Mouse (Mus musculus): ENCODE data around the gene Hcfc2. TPM values are rescaled to one million over a fixed set of nuclear protein-coding genes. Genes with fewer than 3 reads are reported as not detected.

Hcfc2 gene
- polyA plus RNA-seq, 1 experiment from 2014 or later, result 19.2 TPM

GRCm38 (mm10) chr10:82744296-82744695 is 48.3 kb downstream of the Hcfc2 start:
- Histone ChIP-seq H3K9me3 (ENCODE audit: control insufficient read depth, low read length) (no peaks in the 10 kb centered on the region), H3K4me2 (replicated peaks; ENCODE audit: low read depth) (no peak overlapping the region), H3K4me3 (ENCODE audit: low read depth, low read length) (no peak overlapping the region), H3K27me3 (ENCODE audit: control insufficient read depth, insufficient read depth, low read length) (no peaks in the 10 kb centered on the region), H3K27ac (replicated peaks) (no peak overlapping the region), H3K36me3 (ENCODE audit: control insufficient read depth, insufficient read depth, low read length) (peaks cover 20% of the 10 kb centered on the region), H3K4me1 (replicated peaks; ENCODE audit: control insufficient read depth, insufficient read depth) (no peaks in the 10 kb centered on the region), H3K9ac (ENCODE audit: low read length) (no peak overlapping the region)
- WGBS, result 87% methylated on average over 6 of the region's 6 CpGs
- no peak for ATAC-seq (ENCODE audit: low FRiP score, low TSS enrichment)
- DNase-seq (ENCODE audit: low spot score), result no peak
- TF ChIP-seq EP300 (optimal IDR thresholded peaks at IDR 0.05) (no peak), CTCF (IDR thresholded peaks at IDR 0.05; ENCODE audit: low read depth) (no peak)

DNA sequence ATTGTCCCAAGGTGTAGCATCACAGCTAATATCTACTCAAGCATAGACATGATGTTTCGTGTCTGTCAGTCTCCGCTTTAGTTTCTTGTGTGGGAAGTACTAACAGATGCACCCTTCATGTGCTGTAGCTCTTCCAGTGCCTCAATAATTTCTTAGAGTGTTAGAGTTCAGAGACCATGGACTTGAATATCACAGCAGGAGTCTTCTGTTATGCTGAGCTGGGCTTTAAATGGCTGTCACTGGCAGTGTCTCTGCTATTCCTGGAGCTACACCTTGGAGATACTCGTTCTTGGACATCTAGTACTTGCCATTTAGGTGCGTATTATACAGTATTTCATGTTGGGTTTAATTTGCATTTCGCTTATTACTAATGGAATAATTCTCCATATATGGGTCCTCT is 49.3 kb downstream of the Hcfc2 start:
- DNase-seq (ENCODE audit: low spot score) (no peak), ATAC-seq (ENCODE audit: low FRiP score, low TSS enrichment) (no peak)
- WGBS, result 93% methylated on average over 5 of the region's 5 CpGs
- H3K9ac ChIP-seq (ENCODE audit: low read length), result no peak overlapping the region
- H3K27me3 ChIP-seq (ENCODE audit: control insufficient read depth, insufficient read depth, low read length), result no peaks in the 10 kb centered on the region
- peaks cover 17% of the 10 kb centered on the region for H3K36me3 ChIP-seq (ENCODE audit: control insufficient read depth, insufficient read depth, low read length)
- no peak for TF ChIP-seq EP300 (optimal IDR thresholded peaks at IDR 0.05)
- TF ChIP-seq CTCF (IDR thresholded peaks at IDR 0.05; ENCODE audit: low read depth), result no peak
- H3K27ac ChIP-seq (replicated peaks), result no peak overlapping the region
- no peak overlapping the region for H3K4me2 ChIP-seq (replicated peaks; ENCODE audit: low read depth)
- H3K4me1 ChIP-seq (replicated peaks; ENCODE audit: control insufficient read depth, insufficient read depth), result no peaks in the 10 kb centered on the region
- H3K4me3 ChIP-seq (ENCODE audit: low read depth, low read length), result no peak overlapping the region
- H3K9me3 ChIP-seq (ENCODE audit: control insufficient read depth, low read length), result no peaks in the 10 kb centered on the region

DNA sequence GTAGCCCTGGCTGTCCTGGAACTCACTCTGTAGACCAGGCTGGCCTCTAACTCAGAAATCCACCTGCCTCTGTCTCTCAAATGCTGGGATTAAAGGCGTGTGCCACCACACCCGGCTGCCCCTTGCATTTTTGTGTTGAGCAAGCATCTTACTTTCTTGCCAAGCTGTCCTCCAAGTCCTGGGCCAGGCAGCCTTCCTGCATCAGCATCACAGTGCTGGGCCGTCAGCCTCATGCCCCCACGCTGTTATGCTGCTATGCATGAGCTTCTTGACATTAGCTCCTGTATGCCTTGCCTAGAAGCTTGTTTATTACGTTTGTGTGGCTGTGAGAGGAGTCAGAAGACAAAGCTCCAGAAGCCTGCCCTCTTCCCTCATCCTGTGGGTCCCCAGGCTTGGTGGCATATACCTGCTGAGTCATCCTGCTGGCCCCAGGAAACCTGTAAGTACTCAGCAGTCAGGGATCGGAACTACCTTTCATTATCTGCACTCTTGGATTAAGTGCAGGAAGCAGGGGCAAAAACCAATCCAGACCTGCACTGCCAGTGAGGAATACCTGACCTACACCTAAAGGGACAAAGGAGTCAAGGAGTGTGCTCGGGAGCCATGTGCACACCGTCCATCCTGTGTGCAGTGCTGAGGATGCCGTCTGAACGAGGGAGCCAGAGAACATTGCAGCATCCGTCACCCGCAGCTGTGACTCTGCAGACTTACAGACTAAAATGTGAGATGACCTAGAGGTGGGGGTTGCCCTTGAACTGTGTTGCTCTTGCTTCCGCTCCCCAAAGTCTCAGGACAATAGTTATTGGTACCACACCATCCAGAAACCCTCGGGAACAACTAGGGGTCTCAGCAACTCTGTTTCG is 51.3 kb downstream of the Hcfc2 start:
- Histone ChIP-seq H3K27ac (replicated peaks) (no peak overlapping the region), H3K9ac (ENCODE audit: low read length) (no peak overlapping the region), H3K4me3 (ENCODE audit: low read depth, low read length) (no peak overlapping the region), H3K4me2 (replicated peaks; ENCODE audit: low read depth) (no peak overlapping the region), H3K27me3 (ENCODE audit: control insufficient read depth, insufficient read depth, low read length) (no peaks in the 10 kb centered on the region), H3K4me1 (replicated peaks; ENCODE audit: control insufficient read depth, insufficient read depth) (no peaks in the 10 kb centered on the region), H3K36me3 (ENCODE audit: control insufficient read depth, insufficient read depth, low read length) (peaks cover 24% of the 10 kb centered on the region), H3K9me3 (ENCODE audit: control insufficient read depth, low read length) (no peaks in the 10 kb centered on the region)
- 82% methylated on average over 15 of the region's 15 CpGs for whole genome bisulfite sequencing
- DNase-seq (ENCODE audit: low spot score), result no peak
- TF ChIP-seq CTCF (IDR thresholded peaks at IDR 0.05; ENCODE audit: low read depth) (no peak), EP300 (optimal IDR thresholded peaks at IDR 0.05) (no peak)
- 0 out of 2 replicates have a peak, but pooled peaks have one; percentile 28 for ATAC-seq (ENCODE audit: low FRiP score, low TSS enrichment)

DNA sequence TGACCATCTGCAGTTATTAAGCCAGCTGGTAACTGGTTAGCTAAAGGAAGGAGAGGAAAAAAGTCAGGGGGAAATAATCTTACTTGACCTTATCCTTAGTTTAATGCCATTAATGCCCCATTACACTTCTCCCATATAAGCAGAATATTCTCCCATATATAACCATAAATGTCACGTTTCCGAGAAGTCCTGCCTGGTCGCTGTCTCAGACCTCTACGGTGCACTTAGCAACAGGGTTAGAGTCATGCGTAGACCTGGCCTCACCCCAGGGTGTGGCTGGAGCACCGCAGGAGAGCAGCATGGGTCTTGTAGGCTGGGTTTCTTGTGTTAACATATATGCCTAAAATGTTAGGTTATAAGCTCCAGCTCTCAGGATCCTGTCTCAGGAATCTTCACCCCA is 54.8 kb downstream of the Hcfc2 start:
- TF ChIP-seq CTCF (IDR thresholded peaks at IDR 0.05; ENCODE audit: low read depth) (no peak), EP300 (optimal IDR thresholded peaks at IDR 0.05) (no peak)
- no peak overlapping the region for H3K27ac ChIP-seq (replicated peaks)
- DNase-seq (ENCODE audit: low spot score) (no peak), ATAC-seq (ENCODE audit: low FRiP score, low TSS enrichment) (peak; percentile 40; the same call in 1 of the 2 replicates)
- H3K4me1 ChIP-seq (replicated peaks; ENCODE audit: control insufficient read depth, insufficient read depth), result no peaks in the 10 kb centered on the region
- no peaks in the 10 kb centered on the region for H3K9me3 ChIP-seq (ENCODE audit: control insufficient read depth, low read length)
- no peak overlapping the region for H3K4me2 ChIP-seq (replicated peaks; ENCODE audit: low read depth)
- H3K9ac ChIP-seq (ENCODE audit: low read length), result no peak overlapping the region
- H3K36me3 ChIP-seq (ENCODE audit: control insufficient read depth, insufficient read depth, low read length), result peaks cover 30% of the 10 kb centered on the region
- H3K4me3 ChIP-seq (ENCODE audit: low read depth, low read length), result no peak overlapping the region
- no peaks in the 10 kb centered on the region for H3K27me3 ChIP-seq (ENCODE audit: control insufficient read depth, insufficient read depth, low read length)
- 67% methylated on average over 6 of the region's 6 CpGs for WGBS

DNA sequence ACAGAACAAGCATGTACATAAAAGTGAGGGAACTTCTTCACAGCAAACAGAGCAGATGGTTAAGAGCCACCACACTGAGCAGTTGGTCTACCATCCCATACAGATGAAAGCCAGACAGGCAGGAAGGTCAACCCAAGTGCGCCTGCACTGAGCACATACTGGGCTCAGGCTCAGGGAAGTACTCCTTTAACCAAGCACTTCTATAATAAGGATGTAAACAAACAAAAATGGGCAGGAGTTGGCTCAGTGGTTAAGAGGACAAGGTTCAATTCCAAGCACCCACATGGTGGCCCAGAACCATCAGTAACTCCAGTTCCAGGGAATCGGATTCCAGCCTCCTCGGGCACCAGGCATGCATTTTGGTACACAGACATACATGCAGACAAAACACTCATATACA is 57.0 kb downstream of the Hcfc2 start:
- H3K9me3 ChIP-seq (ENCODE audit: control insufficient read depth, low read length), result no peaks in the 10 kb centered on the region
- H3K4me2 ChIP-seq (replicated peaks; ENCODE audit: low read depth), result no peak overlapping the region
- DNase-seq (ENCODE audit: low spot score), result no peak
- peak; percentile 79 for ATAC-seq (ENCODE audit: low FRiP score, low TSS enrichment)
- TF ChIP-seq EP300 (optimal IDR thresholded peaks at IDR 0.05) (no peak), CTCF (IDR thresholded peaks at IDR 0.05; ENCODE audit: low read depth) (no peak)
- WGBS, result 85% methylated on average over 3 of the region's 3 CpGs
- H3K4me1 ChIP-seq (replicated peaks; ENCODE audit: control insufficient read depth, insufficient read depth), result no peaks in the 10 kb centered on the region
- no peak overlapping the region for H3K9ac ChIP-seq (ENCODE audit: low read length)
- no peak overlapping the region for H3K4me3 ChIP-seq (ENCODE audit: low read depth, low read length)
- no peak overlapping the region for H3K27ac ChIP-seq (replicated peaks)
- H3K36me3 ChIP-seq (ENCODE audit: control insufficient read depth, insufficient read depth, low read length), result peaks cover 27% of the 10 kb centered on the region
- H3K27me3 ChIP-seq (ENCODE audit: control insufficient read depth, insufficient read depth, low read length), result no peaks in the 10 kb centered on the region

DNA sequence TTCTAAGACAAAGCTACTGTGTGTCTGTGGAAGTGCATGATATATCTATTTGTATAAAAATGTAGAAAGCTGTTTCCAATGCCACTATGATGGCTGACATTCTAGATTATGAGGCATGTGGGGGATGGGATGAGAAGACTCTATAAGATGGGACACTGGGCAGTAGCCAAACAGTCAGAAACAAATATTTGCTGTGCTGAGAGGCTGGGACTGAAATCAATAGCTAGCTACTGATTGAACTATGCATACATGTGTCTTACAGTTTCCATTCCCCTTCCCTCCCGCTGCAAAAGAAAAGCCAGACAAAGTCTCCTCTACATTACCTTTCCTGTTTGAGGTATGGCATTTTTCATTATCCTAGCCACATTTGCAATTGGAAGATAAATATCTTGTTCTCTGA is 58.7 kb downstream of the Hcfc2 start:
- no peak overlapping the region for H3K9ac ChIP-seq (ENCODE audit: low read length)
- ATAC-seq (ENCODE audit: low FRiP score, low TSS enrichment) (no peak), DNase-seq (ENCODE audit: low spot score) (no peak)
- no peak overlapping the region for H3K4me3 ChIP-seq (ENCODE audit: low read depth, low read length)
- H3K36me3 ChIP-seq (ENCODE audit: control insufficient read depth, insufficient read depth, low read length), result peaks cover 28% of the 10 kb centered on the region
- no peak overlapping the region for H3K4me2 ChIP-seq (replicated peaks; ENCODE audit: low read depth)
- H3K27me3 ChIP-seq (ENCODE audit: control insufficient read depth, insufficient read depth, low read length), result no peaks in the 10 kb centered on the region
- H3K9me3 ChIP-seq (ENCODE audit: control insufficient read depth, low read length), result no peaks in the 10 kb centered on the region
- H3K27ac ChIP-seq (replicated peaks), result no peak overlapping the region
- 68% methylated on average over 1 of the region's 1 CpGs for WGBS
- H3K4me1 ChIP-seq (replicated peaks; ENCODE audit: control insufficient read depth, insufficient read depth), result no peaks in the 10 kb centered on the region
- TF ChIP-seq CTCF (IDR thresholded peaks at IDR 0.05; ENCODE audit: low read depth), result no peak
